Mouse (Mus musculus): ENCODE measurements at regions not wholly inside any gene's neighbourhood (a gene's known extent, or its start where the extent isn't known, plus 50 kb on each side); places are given as distances from the start of the nearest gene placed in this dataset.

- no peak for DNase-seq
Measured at GRCm38 (mm10) chr6:81820078-81820477, 103.4 kb upstream of the Gcfc2 start.

GRCm38 (mm10) chr6:81839474-81840153 lies 83.9 kb upstream of the Gcfc2 start:
- DNase-seq: peak; percentile 24 to 52

- DNase-seq: peak; percentile 8 to 17
Measured at GRCm38 (mm10) chr6:81868207-81868606, 55.3 kb upstream of the Gcfc2 start.
